Mouse (Mus musculus) brain, embryonic 14.5 days (tissue): Measurements from ENCODE around the gene Amdhd2.

Source experiments
- CTCF ChIP-seq: fragments of 200-500 bp; IDR thresholded peaks from 2 replicates; pipeline ENCODE4 v1.5.1; 2012; ENCODE audit warnings: inconsistent platforms, mild to moderate bottlenecking, moderate library complexity, borderline replicate concordance; ENCODE audit not compliant: insufficient read depth, insufficient read length; ENCODE audit errors: extremely low read depth
- POLR2A ChIP-seq: fragments of 200-500 bp; IDR thresholded peaks from 2 replicates; pipeline ENCODE4 v1.6.1; 2012; ENCODE audit warnings: mild to moderate bottlenecking, inconsistent platforms, borderline replicate concordance; ENCODE audit not compliant: poor library complexity, insufficient read depth, insufficient read length, severe bottlenecking; ENCODE audit errors: extremely low read depth

GRCm38 (mm10) chr17:24157121-24157520, 6.4 kb downstream of the Amdhd2 start:
- no peak for TF ChIP-seq CTCF
- no peak for TF ChIP-seq POLR2A
